Mouse (Mus musculus) right cerebral cortex, postnatal 14 days (tissue): ENCODE results near the gene Cdh18.
"Not testable (repeated sequence)": the region's sequence is repeated elsewhere in the genome, so short reads cannot be mapped to it uniquely, and the experiment has no call there.

Source experiments
- DNase-seq: peaks from one replicate; pipeline ENCODE4 v3.0.0; 2022

Cdh18 gene

DNA sequence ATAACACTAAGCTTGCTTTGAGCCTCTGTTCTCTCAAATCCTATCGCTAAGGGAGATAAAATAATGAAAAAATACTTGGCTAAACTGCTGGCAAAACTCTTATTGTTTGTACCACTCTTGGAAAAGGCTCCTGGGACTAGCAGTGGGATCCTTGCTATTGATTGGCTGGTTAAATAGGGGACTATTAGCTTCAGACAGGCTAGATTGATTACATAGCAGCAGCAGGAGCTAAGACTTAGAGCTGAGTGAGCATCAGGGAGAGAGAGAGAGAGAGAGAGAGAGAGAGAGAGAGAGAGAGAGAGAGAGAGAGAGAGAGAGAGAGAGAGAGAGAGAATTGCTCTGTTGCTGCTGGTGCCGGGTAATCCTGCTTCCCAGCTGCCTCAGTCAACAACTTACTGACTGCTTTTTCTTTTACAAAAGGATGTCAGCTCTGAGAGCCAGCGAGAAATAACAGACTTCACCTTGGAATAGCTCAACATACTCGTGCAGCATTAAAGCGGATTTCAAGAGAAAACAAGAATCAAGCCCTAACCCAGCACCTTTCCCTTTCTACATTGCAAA is at the start of gene Cdh18:
Cdh18 (plus strand) TSS at position 312 of the 561 bp plus-strand sequence.
- DNase-seq, result no peak

DNA sequence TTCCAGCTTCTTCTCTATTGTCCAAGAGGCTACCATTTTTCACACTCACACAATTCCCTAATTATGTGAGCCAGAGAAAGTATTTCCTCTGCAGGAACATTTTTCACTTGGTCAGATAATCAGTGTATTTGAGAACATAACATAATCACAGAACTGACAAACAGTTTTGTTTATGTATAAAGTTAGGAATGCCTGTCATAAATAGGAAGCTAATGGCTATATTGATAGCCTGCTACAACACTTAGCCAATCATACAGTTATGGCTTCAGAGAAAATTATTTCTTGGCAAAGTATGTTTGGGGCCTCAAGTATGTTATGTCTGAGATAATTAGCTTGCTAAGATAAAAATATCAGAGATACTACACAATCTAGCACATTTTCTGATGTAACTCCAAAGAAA is 37.6 kb upstream of the Cdh18 start:
- DNase-seq, result no peak

DNA sequence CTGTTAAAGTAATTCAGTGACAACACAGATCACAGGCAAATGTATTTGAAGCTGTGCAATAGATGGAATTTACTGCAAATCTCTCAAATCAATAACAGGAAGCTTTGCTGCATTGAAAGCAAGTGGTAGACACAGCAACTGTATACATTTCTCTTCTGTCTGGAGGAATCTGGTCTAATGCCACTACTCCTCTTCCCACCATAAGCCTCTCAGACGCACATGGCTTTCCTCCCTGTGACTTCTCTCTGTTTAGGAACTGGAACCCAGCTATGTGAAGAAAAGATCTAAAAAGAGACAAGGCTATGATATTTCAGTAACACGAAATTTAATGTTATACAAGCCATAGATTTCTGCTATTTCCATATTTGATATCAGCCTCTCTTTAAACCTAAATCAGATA is 13.0 kb upstream of the Cdh18 start:
- DNase-seq, result no peak

DNA sequence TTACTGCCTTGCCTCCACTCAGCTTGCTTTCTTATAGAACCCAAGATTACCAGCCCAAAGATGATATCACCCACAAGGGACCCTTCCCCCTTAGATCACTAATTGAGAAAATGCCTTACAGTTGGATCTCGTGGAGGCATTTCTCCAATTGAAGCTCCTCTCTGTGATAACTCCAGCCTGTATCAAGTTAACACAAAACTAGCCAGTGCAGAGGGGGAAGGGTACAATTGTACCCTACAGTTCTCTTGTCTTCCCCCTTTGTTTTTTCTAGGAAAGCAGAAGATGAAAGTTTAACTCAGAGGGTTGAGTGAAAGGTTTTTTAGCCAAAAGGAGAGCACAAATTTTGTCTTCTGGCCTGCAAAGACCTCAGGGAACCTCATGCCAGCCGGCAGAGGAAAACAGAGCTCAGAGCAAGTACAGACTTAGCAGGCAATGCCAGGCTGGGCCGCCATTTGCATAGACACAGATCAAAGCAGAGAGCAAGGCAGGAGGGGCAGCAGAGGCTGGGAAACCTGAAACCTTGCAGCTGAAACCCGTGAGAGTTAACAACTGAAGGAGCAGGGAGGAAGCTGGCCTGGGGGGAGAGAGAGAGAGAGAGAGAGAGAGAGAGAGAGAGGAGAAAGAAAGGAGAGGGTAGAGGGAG is 29.3 kb downstream of the Cdh18 start:
- DNase-seq, result no peak

DNA sequence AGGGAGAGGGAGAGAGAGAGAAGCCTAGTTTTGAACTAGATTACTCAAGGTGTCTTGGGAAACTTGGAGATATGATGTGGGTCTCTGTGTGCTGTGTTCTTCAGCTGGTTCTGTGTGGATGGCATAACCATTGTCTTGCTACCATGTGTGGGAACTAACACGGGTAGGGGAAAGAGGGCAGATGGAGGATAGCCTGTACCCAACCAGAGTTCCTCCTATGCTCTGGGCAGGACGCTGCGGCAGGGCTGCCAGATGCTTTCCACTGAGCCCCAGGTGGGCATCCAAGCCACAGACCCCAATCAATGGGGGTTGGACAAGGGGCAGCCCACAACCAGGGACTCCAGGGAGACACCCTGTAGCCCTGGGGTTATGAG is 29.8 kb downstream of the Cdh18 start:
- DNase-seq, result no peak

DNA sequence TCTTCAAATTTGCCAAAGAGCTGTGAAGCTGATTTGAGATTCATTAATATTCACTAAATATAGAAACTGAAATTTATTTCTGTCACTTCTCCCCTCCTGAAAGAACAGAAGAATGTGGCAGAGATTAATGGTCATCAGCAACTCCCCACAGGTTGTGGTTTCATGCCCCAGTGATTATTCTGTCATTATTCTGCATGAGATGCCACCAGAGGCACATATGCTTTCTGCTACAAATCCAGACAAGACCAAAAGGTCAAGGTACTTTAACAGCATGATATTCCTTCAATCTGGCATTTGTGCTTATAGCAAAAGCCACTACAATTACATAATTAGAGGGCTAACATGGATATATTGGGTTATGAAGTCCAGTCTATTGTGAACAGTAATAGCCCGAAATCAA is 35.8 kb downstream of the Cdh18 start:
- no peak for DNase-seq

DNA sequence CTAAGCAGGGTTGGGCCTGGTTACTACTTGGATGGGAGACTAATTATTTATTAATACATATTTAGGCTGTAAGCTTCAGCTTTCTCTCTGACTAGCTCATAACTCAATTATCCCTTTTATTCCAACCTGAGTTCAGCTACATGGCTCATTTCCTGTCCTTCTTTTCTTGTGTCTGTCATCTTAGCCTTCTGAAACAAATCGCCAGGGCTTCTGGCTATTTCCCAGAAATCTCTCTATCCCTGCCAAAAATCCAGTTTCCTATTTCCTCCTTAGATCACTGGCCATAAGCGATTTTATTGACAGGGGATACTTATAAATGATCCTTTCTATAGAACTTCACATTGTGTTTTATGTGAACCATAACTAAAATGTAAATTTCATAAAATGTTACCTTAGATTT is 167.6 kb downstream of the Cdh18 start:
- DNase-seq, result no peak

DNA sequence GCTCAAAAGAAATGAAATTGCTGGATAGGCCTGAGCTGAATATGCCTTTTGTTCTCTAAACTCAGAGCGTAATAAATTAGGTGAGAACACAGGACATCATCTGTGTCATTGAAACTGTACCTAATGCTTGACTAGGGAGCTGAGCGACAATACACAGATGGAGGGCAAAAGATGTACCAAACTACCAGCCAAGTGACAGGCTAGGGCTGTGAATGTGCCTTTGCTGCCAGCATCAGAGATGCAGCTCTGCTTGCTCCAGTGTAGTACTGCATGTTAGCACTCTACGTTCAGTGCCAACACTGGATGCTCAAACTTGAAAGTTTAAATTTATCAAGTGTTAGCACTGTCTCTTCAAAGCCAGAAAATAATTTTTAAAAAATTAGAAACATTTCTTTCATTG is 168.9 kb downstream of the Cdh18 start:
- DNase-seq, result no peak

DNA sequence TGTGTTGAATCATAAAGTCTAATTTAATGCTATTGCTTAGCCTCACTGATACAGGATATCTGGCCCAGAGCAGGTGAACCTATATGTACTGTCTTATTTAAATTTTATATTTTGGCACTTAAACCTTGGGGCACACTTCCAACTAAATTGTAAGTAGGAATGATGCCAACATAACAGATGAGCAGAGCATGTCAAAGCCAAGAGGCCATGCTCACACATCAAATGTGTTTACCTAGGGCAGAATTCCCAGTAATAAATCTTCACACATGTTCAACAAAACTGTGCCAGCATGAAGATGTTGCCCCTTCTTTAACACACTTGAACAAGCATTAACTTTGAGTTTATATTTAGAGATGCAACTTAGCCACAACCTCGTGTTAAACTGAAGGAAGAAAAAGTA is 177.8 kb downstream of the Cdh18 start:
- no peak for DNase-seq

DNA sequence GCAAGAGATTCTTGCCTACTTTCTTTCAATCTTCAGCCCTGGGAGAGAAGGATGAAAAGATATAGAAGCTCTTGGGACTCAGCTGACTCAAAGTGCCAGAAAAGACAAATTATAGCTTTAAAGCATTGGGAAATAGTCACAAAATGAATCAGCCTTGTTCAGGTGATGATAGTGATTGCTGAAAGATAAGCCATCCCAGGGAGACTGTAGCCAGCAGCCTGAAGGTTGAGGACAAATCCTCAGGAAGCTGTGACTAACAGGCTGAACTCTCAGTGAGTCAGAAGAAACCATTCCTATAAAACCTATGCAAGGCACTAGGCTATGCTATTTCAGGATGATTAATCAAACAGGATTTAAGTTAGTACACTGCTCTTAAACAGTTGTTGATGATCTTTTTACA is 184.2 kb downstream of the Cdh18 start:
- no peak for DNase-seq

DNA sequence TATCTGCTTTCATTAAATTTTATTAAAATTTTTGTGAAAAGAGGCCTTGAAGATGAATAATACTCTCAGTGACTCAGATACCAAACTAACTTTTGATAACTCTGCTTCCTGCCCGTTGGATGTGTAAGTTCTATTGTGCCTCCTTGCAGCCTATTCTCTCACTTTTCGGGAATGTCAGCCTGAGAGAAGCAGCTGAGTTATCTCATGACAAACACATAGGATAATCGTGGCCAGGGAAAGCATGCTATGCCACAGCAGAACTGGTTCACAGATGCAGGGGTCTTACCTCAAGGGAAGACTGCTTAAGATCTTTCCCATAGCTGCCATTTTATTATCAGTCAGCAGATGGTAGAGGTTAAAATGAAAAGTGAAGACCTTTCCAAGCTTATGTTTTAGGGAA is 187.3 kb downstream of the Cdh18 start:
- DNase-seq, result no peak

DNA sequence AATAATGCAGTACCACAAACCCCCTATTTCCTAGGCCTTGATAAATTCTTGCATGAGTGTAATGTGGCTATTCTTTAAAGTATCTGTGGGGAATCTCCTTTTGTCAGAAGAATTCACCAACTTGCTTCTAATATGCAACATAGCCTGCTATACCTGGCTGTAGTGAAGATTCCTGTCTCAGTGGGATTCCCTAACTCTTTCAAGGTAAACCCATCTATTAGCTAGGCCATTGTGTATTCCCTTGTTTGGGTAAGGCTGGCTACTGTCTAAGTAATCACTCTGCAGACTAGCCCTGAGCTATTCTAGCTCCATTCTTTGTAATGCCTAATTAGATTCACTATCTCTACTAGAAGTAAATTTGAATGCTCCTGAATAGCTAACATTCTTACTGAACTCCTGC is 212.4 kb downstream of the Cdh18 start:
- not testable (repeated sequence) for DNase-seq

DNA sequence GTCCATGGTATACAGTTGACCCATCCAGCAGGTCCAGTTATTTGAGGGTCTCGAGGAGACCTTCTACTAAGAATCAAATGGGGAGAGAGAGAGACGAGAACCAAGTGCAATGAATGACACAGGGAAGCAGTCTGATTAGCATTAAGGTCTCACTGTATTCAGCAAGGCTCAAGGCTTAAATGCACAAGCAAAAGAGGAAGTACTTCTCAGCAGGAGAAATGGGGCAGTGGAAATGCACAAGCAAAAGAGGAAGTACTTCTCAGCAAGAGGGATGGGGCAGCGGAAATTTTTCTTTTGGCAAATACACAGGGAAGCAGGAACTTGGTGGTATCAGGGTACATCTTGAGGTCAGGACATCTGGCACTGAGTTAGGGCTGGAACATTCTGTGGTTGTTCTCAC is 217.8 kb downstream of the Cdh18 start:
- not testable (repeated sequence) for DNase-seq

DNA sequence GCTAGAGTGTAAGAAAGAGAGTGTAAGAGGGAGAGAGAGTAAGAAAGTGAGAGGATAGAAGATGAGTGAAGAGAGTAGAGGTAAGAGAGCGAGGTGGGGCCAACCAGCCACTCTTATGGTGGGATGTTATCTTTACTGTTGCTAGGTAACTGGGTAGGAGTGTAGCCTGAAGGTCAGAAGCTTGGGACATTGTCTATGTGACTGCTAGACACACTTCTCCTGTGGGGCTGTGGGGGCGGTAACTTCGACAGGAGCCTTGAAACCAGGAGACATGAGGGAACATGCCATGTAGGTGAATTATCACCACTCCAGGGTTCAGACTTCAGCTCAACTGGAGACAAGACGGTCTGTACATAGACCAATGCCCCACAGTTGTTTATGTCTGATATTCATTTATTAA is 227.5 kb downstream of the Cdh18 start:
- no peak for DNase-seq

DNA sequence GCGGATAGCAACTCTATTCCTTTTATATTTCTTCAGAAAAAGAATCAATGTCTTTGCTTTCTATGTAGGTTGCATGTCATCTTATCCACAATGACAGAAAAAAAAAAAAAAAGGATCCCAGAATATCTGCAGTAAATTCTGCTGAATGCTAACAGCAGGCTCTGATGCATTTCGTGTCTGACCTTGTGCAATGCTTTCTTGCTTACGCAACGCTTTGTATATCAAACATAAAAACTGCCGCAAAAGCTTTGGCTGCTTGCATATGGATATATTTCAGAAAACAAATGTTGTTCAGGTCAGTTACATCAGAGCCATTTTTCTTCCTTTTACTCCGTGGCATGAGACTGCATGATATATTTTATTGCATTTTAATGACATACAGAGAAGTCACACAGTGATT is 240.9 kb downstream of the Cdh18 start:
- DNase-seq, result no peak

DNA sequence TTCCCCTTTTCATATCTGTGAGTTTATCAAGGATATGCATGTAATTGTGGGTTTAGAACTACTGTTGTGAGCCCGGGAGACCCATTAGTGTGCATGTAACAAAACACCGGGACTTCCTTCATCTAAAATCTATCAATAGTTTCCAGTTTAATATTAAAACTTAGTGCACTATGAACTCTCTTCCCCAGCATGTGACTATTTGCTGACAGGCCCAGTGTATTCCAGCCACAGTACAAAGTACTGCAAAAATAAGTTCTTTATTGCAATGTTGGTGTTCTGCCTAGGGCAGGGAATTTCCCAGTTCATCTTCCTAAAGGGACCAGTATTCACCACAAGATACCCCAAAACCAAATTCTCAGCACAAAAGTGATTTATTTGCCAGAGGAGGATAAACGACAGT is 243.0 kb downstream of the Cdh18 start:
- DNase-seq, result no peak

DNA sequence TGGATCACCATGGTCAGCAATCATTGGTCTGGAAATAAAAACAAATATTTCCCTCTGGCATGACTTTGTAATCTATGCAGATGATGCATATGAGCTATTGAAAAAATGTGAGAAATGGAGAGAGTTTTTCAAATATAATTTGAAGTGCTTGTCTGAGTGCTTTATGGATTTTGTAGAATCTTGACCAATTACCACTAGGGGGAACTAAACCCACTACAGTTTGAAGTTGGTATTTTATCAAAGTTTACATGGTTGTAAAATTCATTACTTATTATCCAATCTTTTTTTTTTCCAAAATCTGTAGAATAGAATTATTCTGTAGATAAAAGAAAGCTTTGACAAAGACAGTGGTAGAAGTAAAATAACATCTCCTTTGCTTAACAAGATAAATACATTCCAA is 284.3 kb downstream of the Cdh18 start:
- no peak for DNase-seq

DNA sequence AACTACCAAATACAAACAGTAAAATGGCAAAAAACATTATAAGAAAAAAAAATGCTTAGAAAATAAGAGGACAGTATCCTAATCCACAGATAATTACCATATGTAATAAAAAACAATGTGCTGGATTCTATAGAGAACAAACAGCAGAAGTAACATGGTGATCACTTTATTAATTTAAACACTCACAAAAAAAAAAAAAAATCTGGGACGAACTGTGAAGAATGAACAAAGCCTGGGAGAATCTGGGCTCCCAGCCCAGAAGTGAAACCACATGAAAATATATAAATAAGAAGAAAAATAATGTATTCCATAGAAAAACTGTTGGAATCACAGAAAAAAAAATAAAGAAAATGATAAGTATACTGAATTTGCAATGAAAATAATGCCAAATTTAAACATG is 288.4 kb downstream of the Cdh18 start:
- no peak for DNase-seq

DNA sequence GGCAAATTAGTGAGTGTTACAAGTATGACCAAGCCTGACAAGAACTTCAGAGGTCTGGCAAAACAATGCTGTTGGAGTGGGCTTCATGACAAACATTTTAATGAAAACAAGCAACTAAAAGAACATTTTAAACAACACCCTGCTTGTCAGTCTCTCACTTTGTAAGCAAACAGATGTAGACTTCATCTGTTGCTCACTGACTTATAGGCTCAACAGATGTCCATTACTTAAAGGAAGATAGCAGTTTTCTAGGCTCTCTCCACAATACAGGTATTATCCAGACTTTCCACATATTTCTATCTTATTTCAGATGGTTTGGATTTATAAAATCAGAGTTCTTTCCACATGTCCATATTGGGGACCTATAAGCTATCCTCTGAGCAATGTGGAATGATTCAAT is 308.9 kb downstream of the Cdh18 start:
- no peak for DNase-seq

DNA sequence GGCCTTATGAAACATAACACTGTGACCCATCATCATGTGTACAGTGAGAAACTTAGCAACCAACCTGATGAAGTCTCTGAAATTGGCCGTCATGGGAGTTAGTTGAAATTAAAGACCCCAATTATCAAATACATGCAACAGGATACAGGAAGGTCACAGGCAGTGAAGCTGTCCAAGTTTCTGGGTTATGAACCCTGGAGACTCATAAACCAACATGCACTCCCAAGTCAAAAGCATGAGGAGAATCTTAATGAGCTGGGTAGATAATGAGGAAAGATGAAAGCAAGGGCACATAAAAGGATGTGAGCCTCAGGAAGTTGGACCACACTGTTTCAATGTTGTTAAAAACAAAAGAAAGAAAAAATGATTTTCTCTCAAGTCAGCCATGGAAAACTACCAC is 321.9 kb downstream of the Cdh18 start:
- no peak for DNase-seq

DNA sequence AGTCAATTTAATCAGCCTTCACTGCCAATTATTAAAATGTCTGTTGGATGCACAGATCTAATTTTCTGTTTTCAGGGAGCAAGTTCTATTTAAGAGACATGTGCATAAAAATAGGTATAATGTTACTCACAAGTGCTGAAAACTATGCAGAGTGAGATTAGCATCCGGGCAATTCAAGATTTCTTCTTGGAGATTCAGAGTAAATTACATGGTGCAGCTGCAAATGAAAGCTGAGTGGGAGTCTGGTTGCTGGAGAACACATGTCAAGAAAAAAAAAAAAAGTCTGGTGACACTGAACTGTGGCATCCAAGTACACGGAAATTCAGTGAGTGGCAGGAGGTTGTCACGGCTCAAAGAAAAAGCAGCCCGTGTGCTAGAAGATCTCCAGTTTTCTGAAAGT is 348.9 kb downstream of the Cdh18 start:
- DNase-seq, result no peak

DNA sequence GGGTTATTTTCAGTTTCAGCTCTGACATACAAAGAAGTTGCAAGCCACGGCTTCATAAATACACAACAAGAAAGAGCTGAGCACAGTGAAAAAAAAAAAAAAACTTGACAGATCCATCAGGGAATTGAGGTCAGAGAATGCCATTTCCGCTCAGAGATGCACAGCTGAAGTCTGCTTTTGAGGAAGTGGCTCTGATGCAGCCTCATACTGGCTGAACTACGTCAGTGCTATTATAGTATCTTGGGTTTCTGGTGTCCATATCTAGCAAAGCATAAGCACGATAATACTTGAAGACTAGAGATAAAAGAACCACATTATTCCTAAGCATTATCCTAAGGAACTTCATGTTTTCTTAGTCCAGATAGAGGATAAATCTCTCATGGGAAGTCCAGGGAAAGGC is 349.4 kb downstream of the Cdh18 start:
- no peak for DNase-seq

DNA sequence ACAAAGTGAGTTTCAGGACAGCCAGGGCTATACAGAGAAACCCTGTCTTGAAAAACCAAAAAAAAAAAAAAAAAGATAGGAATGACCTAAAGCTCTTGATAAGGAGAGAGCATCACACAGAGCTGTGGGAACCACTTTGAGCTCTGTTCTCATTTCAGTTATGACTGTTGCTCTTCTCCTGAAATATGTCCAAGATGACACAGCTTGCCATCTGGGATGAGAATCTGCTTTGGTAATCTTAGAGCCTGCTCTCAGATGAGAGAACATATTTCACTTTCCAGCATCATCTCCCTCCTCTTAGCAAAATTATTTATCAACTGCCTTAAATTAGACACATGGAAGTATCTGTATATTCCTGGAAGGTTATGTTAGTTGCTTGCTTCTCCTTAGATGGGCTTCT is 365.6 kb downstream of the Cdh18 start:
- no peak for DNase-seq

DNA sequence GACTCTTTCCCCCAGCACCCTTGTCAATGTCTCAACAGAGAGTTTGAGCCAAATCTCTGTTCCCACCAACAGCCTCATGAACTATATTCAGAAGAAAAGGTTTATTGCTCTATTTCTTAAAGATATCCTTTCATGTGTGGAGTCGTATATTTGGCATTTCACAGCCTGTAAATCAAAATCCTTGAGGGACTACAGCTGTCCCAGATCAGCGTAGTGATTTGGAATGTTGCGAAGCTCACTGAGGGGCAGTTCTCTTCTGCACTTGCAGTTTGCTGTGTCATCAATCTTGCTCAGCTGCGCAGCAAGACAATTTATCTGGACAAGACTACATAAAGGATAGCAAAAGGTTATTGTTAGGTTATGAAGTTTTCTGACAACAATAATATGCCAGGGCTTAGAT is 385.5 kb downstream of the Cdh18 start:
- DNase-seq, result no peak

DNA sequence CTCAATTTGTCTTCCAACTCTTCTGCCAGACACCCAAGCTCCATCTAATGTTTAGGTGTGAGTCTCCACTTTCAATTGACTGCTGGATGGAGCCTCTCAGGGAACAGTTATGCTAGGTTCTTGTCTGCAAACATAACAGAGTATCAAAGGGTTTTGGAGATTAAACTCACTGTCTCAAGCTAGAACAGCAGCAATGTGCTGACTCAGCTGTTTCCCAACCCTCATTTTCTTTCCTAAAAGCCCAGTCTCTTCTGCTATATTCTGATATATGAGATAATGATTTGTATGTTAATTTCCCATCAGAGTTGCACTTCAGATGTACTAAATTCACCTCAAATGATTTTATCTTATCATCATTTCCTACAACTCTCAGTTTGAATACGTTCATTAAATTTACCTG is 398.4 kb downstream of the Cdh18 start:
- DNase-seq, result no peak

DNA sequence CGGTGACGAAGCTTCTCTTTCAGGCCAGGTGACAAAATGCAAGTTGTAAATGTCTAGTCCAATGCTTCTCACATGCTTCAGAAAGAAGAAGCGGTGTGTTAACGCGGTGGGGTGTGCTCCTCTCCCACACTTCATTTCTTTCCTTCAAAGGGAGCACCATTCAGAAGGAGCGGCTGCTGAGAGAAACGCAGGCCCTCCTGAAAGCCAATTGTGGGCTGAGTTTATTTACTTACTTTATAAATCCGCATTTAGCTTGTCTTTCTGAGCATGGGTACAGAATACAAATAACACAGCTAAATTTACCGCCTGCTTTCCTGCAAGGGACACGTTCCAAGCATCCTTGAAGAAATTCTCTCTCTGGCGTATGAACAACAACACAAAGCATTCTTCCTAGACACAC is 420.6 kb downstream of the Cdh18 start:
- no peak for DNase-seq
